Mouse (Mus musculus) hematopoietic multipotent progenitor cell, adult 10-12 weeks (in vitro differentiated cells): ENCODE measurements around the gene Svs6. TPM values are rescaled to one million over a fixed set of nuclear protein-coding genes. Genes with fewer than 3 reads are reported as not detected.

Source experiments
- polyA plus RNA-seq: library from polyadenylated mRNA; stranded (reverse); fragments of >175 nt; gene quantifications from 2 replicates; pipeline ENCODE4 v1.2.3, GENCODE M21; 2012; ENCODE audit warnings: low replicate concordance

The Svs6 gene
- not detected in 2 replicates for polyA plus RNA-seq

DNA sequence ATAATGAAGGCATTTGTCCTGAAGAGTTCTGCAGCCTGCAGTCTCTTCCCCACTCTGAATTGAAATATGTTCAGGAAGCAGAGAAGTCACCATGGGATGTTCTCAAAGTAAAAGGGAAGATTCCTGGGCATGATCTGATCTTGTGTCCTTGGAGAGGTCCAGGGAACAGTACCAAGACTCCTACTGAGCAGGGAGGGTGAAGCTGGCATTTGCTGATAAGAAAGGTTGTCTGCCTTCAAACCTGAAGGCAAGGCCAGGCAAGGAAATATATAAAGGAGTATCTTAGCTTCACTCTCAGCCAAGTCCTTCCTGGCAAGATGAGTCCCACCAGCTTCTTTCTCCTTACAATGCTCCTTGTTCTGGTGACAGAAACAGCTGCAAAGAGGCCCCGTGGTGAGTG lies at the start of gene Svs6:
Gene Svs6, plus strand, starts transcription at position 301 of the 400 bp plus-strand sequence.

DNA sequence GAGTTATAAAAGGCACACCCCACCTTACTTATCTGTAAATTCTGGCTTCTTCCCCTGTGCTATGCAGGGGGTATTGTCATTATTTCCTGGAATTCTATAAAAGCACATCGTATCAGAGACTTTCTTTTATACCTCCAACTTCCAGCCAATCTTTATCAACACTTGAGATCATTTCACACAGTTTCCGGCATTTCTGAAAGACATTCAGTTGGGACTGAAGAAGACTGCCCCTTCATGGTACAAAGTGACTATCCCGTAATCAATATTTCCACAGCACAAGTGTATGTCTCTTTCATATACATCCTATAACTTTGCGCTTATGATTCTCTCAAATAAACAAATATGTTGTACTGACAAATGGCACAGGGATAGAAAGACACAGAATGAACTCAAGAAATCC lies 38.2 kb upstream of the Svs6 start, which contains the start of gene Svs4:
Gene Svs4, minus strand, starts transcription at position 101 of the 400 bp plus-strand sequence.

DNA sequence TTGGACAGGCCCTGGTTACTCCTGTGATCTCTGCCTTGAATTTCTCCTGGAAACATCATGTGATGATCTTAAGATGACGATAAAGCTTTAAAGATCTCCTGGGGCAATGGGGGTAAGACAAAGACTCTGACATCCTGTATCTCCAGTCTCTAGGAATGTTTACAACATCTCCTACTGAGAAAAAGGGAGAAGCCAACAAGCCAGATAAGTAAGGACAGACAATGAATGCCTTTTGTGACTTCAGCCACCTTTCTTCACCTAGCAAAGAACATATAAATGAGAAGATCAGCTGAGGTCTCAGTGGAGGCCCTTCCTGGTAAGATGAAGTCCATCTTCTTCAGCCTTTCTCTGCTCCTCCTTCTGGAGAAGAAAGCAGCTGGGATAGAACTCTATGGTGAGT lies 27.6 kb upstream of the Svs6 start, which contains the start of gene Svs3a:
Gene Svs3a, plus strand, starts transcription at position 301 of the 400 bp plus-strand sequence.

DNA sequence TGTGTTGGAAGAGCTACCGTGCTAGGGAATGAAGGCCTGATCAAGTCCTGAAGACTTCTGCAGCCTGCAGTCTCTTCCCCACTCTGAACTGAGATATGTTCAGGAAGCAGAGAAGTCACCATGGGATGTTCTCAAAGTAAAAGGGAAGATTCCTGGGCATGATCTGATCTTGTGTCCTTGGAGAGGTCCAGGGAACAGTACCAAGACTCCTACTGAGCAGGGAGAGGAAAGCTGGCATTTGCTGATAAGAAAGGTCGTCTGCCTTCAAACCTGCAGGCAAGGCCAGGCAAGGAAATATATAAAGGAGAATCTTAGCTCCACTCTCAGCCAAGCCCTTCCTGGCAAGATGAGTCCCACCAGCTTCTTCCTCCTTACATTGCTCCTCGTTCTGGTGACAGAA lies 15.9 kb downstream of the Svs6 start, which contains the start of gene Svs5:
Gene Svs5, plus strand, starts transcription at position 301 of the 400 bp plus-strand sequence.

Other genes starting within 250 kb of the Svs6 start
- 34.3 and 115 TPM in 2 replicates for gene Stk4, start 246.4 kb upstream of the Svs6 start, polyA plus RNA-seq
- gene Tomm34, start 245.6 kb upstream of the Svs6 start, polyA plus RNA-seq, result 69.3 and 140 TPM in 2 replicates
- gene Kcns1, start 145.6 kb upstream of the Svs6 start, polyA plus RNA-seq, result 0.16 and 0.60 TPM in 2 replicates
- gene Wfdc5, start 134.0 kb upstream of the Svs6 start, polyA plus RNA-seq, result 0.08 TPM in 1 of 2 replicates, not detected in the other
- not detected in 2 replicates for gene Wfdc12, start 126.1 kb upstream of the Svs6 start, polyA plus RNA-seq
- not detected in 2 replicates for gene Wfdc15a, start 116.6 kb upstream of the Svs6 start, polyA plus RNA-seq
- gene Wfdc15b, start 95.1 kb upstream of the Svs6 start, polyA plus RNA-seq, result not detected in 2 replicates
- not detected in 2 replicates for gene Svs2, start 78.3 kb upstream of the Svs6 start, polyA plus RNA-seq
- not detected in 2 replicates for gene Svs3b, start 60.1 kb upstream of the Svs6 start, polyA plus RNA-seq
- gene Svs4, start 38.3 kb upstream of the Svs6 start, polyA plus RNA-seq, result not detected in 2 replicates
- gene Svs3a, start 27.5 kb upstream of the Svs6 start, polyA plus RNA-seq, result not detected in 2 replicates
- not detected in 2 replicates for gene Svs5, start 16.0 kb downstream of the Svs6 start, polyA plus RNA-seq
- 21.9 and 55.6 TPM in 2 replicates for gene Slpi, start 72.3 kb downstream of the Svs6 start, polyA plus RNA-seq
- gene Rbpjl, start 86.4 kb downstream of the Svs6 start, polyA plus RNA-seq, result 0.39 and 0.58 TPM in 2 replicates
- gene Matn4, start 88.4 kb downstream of the Svs6 start, polyA plus RNA-seq, result 0.45 and 0.55 TPM in 2 replicates
- gene Sdc4, start 127.1 kb downstream of the Svs6 start, polyA plus RNA-seq, result 6.5 and 51.1 TPM in 2 replicates
- 150 and 241 TPM in 2 replicates for gene Sys1, start 140.2 kb downstream of the Svs6 start, polyA plus RNA-seq
- gene Gm20458, start 144.2 kb downstream of the Svs6 start, polyA plus RNA-seq, result 2.5 and 3.3 TPM in 2 replicates
- not detected in 2 replicates for gene Trp53tg5, start 157.0 kb downstream of the Svs6 start, polyA plus RNA-seq
- 27.5 and 44.6 TPM in 2 replicates for gene Dbndd2, start 169.4 kb downstream of the Svs6 start, polyA plus RNA-seq
- 111 and 192 TPM in 2 replicates for gene Pigt, start 180.8 kb downstream of the Svs6 start, polyA plus RNA-seq
- not detected in 2 replicates for gene Wfdc2, start 245.7 kb downstream of the Svs6 start, polyA plus RNA-seq